Mouse (Mus musculus) lung, postnatal 14 days (tissue): ENCODE results near the gene Ccdc182.

Experiments
- DNase-seq: peaks from one replicate; pipeline ENCODE4 v3.0.0; 2021

Gene Ccdc182

GRCm38 (mm10) chr11:88330799-88331198 is 36.9 kb downstream of the Ccdc182 start:
- DNase-seq = peak; percentile 68

GRCm38 (mm10) chr11:88331722-88332121 is 37.9 kb downstream of the Ccdc182 start:
- no peak for DNase-seq

- no peak for DNase-seq
Observed at GRCm38 (mm10) chr11:88332309-88332934, 38.6 kb downstream of the Ccdc182 start.

- no peak for DNase-seq
Observed at GRCm38 (mm10) chr11:88334893-88335292, 41.0 kb downstream of the Ccdc182 start.

GRCm38 (mm10) chr11:88337926-88338325 is 44.1 kb downstream of the Ccdc182 start:
- DNase-seq = no peak
